Mouse (Mus musculus) brain, adult 10 weeks (tissue): ENCODE results near the gene Ranbp9. TPM values are rescaled to one million over a fixed set of nuclear protein-coding genes. Genes with fewer than 3 reads are reported as not detected.

ENCODE experiments used
- polyA plus RNA-seq: library from polyadenylated mRNA; stranded (reverse); fragments of 350-450 nt; fragmentation: Illumina TruSeq; extraction: RNeasy Lipid Tissue Mini Kit (QIAGEN cat#74804); gene quantifications from one replicate; pipeline ENCODE4 v1.2.3, GENCODE M21; 2015; ENCODE audit warnings: low read depth, low replicate concordance

Ranbp9 gene
- polyA plus RNA-seq: 74.2 TPM

GRCm38 (mm10) chr13:43480957-43481858 lies at the start of gene Ranbp9:
Gene Ranbp9 (minus strand): TSS chr13:43481282.

DNA sequence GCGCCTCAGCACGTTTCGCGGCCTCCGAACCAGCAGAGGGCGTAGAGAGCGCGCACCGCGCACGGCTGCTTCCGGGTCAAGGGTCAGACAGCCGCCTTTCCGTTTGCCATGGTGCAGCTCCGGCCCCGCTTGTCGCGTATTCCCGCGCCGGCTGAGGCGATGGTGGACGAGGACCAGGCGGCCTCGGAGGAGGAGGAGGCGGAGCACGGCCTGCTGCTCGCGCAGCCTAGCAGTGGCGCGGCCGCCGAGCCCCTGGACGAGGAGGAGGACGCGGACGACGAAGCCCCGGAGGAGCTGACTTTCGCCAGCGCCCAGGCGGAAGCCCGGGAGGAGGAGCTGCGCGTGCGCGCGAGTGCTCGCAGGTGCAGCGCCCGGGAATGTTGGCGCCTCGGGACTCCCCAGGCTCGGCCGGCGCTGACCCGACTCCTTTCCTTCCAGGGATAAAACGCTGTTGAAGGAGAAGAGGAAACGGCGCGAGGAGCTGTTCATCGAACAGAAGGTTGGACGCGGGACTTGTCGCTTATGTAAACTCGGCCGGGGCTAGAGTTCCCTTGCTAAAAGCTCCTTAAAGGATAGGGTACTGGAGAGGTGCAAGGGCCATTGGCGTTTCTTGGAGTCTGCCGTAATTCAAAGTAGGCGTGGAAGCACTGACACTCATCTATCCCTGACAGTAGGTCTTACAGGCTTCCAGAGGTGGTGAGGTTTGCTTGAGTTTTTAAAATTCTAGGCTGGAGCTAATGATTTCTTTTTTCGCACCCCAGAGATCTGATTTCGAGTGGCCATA lies 82.6 kb downstream of the Ranbp9 start, which contains the start of gene Nol7:
Gene Nol7, plus strand, starts transcription at position 94 of the 784 bp plus-strand sequence.

DNA sequence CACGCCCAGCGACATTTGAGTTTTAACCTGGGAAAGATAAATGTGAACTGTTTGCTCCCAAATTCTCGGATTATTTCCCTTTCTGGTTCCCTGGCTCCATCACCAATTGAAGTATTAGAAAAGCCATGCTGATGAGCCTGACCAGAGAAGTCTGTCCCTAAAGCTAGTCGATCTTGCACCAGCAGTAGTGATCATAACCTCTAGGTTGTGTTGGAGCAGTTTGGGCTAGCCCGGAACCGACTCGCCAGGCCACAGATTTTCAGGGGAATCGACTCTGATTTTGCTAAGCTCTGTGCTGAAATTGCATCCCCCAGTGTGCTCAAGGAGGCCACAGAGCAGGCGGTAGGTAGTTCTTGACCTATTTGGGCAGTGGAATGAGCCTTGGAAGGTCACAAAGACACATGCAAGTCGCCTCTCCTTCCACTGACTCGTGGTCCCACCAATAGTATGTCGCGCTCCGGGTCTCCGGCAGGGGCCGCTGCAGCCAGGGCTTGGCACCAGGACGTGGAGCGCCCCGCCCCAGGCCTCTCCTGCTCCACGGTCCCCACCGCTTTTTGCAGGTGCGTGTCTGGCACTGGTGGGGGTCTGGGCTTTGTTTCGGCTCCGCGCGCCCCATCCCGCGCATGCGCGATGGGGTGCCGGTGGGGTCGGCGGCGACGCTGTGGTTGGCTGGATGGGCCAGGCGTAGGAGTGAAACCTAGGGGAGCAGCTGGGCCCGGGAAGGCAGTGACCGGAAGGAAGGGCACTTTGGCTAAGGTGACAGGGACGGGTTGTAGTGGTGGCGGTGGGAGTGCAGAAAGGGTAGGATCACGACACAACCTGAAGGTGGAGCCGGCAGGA lies 115.9 kb downstream of the Ranbp9 start, which contains the start of gene Sirt5:
Gene Sirt5, plus strand, starts transcription at position 512 of the 840 bp plus-strand sequence.

Other genes starting within 250 kb of the Ranbp9 start
- gene Gfod1, start 177.1 kb downstream of the Ranbp9 start, polyA plus RNA-seq: 43.3 TPM
- 19.8 TPM for gene Sirt5, start 115.8 kb downstream of the Ranbp9 start, polyA plus RNA-seq
- gene Nol7, start 82.9 kb downstream of the Ranbp9 start, polyA plus RNA-seq: 93.8 TPM
- gene Mcur1, start 78.9 kb upstream of the Ranbp9 start, polyA plus RNA-seq: 14.0 TPM
- 11.7 TPM for gene Rnf182, start 134.4 kb upstream of the Ranbp9 start, polyA plus RNA-seq